Mouse (Mus musculus): Measurements from ENCODE around the gene B3gnt3.
"Not testable (repeated sequence)": the region's sequence is repeated elsewhere in the genome, so short reads cannot be mapped to it uniquely, and the experiment has no call there.

The B3gnt3 gene

GRCm38 (mm10) chr8:71701414-71702086, at the start of gene B3gnt3:
B3gnt3 (minus strand) TSS chr8:71701789.
- DNase-seq = no peak

- DNase-seq = not testable (repeated sequence)
Measured at GRCm38 (mm10) chr8:71749321-71750075, 47.9 kb upstream of the B3gnt3 start.

- DNase-seq = not testable (repeated sequence)
Measured at GRCm38 (mm10) chr8:71747082-71747481, 45.5 kb upstream of the B3gnt3 start.

GRCm38 (mm10) chr8:71745322-71745721, 43.7 kb upstream of the B3gnt3 start:
- no peak for DNase-seq

GRCm38 (mm10) chr8:71742783-71743182, 41.2 kb upstream of the B3gnt3 start:
- no peak for DNase-seq

- DNase-seq = no peak
Measured at GRCm38 (mm10) chr8:71741687-71742114, 40.1 kb upstream of the B3gnt3 start.

GRCm38 (mm10) chr8:71741226-71741625, 39.6 kb upstream of the B3gnt3 start:
- no peak for DNase-seq

GRCm38 (mm10) chr8:71738316-71738715, 36.7 kb upstream of the B3gnt3 start:
- not testable (repeated sequence) for DNase-seq

GRCm38 (mm10) chr8:71731652-71732230, 30.2 kb upstream of the B3gnt3 start:
- peak; percentile 64 for DNase-seq

GRCm38 (mm10) chr8:71728826-71729620, 27.4 kb upstream of the B3gnt3 start:
- DNase-seq = peak; percentile 63

GRCm38 (mm10) chr8:71728240-71728785, 26.7 kb upstream of the B3gnt3 start:
- DNase-seq = peak; percentile 84

- DNase-seq = peak; percentile 93
Measured at GRCm38 (mm10) chr8:71725122-71725924, 23.7 kb upstream of the B3gnt3 start, which contains the start of gene Fcho1. Fcho1 (minus strand) TSS chr8:71725716.

GRCm38 (mm10) chr8:71724389-71724788, 22.8 kb upstream of the B3gnt3 start:
- DNase-seq = peak; percentile 57

GRCm38 (mm10) chr8:71723047-71723551, 21.5 kb upstream of the B3gnt3 start:
- peak; percentile 40 for DNase-seq

- peak; percentile 17 for DNase-seq
Measured at GRCm38 (mm10) chr8:71719928-71720457, 18.4 kb upstream of the B3gnt3 start.

- DNase-seq = peak; percentile 54
Measured at GRCm38 (mm10) chr8:71719218-71719617, 17.6 kb upstream of the B3gnt3 start.

- no peak for DNase-seq
Measured at GRCm38 (mm10) chr8:71718252-71718651, 16.7 kb upstream of the B3gnt3 start.

- peak; percentile 30 for DNase-seq
Measured at GRCm38 (mm10) chr8:71717096-71717495, 15.5 kb upstream of the B3gnt3 start.

GRCm38 (mm10) chr8:71716561-71717053, 15.0 kb upstream of the B3gnt3 start:
- no peak for DNase-seq

GRCm38 (mm10) chr8:71715531-71715930, 13.9 kb upstream of the B3gnt3 start:
- DNase-seq = peak; percentile 16

GRCm38 (mm10) chr8:71711574-71711973, 10.0 kb upstream of the B3gnt3 start:
- DNase-seq = no peak
